Mouse (Mus musculus): ENCODE results near the gene Hc. TPM values are rescaled to one million over a fixed set of nuclear protein-coding genes. Genes with fewer than 3 reads are reported as not detected.

Gene Hc
- total and polyA plus RNA-seq, 3 experiments, result 0.74 to 1.2 (median 0.91) TPM

DNA sequence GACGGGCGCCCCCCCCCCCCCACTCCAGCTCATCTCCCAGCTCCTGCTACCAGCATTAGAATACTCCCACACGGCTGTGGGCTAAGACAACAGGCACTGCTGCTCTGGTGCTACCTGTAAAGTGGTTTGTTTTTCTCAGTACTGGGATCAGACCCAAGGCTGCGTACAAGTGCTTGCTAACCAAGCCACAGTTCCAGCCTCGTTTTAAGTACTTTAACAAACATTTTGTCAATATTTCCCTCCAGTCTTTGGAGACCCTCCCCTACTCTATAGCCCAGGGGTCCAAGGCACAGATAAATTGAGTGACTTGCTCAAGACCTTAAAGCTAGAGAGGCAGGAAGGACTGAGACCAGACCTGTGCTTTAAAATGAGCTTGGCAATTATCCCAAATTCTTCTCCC lies 100.8 kb downstream of the Hc start:
- H3K4me1 ChIP-seq (ENCODE audit: control insufficient read depth in 1 of 2, insufficient read depth in 2 of 2), result peaks cover 17 to 80% of the 10 kb centered on the region in 2 experiments
- in situ Hi-C loops (cut with MboI; ENCODE audit: low pct_ligation_motif_present, low pct_unique_long_range_greater_than_20kb, low sequenced_read_pairs) (loop anchor here (10.0 kb wide), 3 partner anchors 46 to 166 kb away; partner anchors contain the start of genes AI182371, Cntrl, Phf19 and Rabepk), dilution Hi-C loops (cut with MboI; ENCODE audit: extremely low pct_ligation_motif_present, extremely low pct_unique_long_range_greater_than_20kb, low sequenced_read_pairs) (no loop called here)
- no peaks in the 10 kb centered on the region for H3K27me3 ChIP-seq (replicated peaks)
- H3K27ac ChIP-seq (ENCODE audit: insufficient read depth, low read depth), result peak overlapping the region; percentile 97; the same call in 1 of the 2 replicates
- H3K4me3 ChIP-seq (replicated peaks in 1 of 3; ENCODE audit: low read depth in 2 of 3, low read length in 2 of 3, poor library complexity in 1 of 3), result peak overlapping the region; percentile 47 to 68 (median 49)
- TF ChIP-seq NELFE (IDR thresholded peaks at IDR 0.05; ENCODE audit: low read depth, low read length), result no peak
- no peak for TF ChIP-seq CHD2 (IDR thresholded peaks at IDR 0.05; ENCODE audit: low read length)
- TF ChIP-seq NRF1 (IDR thresholded peaks at IDR 0.05; ENCODE audit: low read depth, low read length), result no peak
- H3K9ac ChIP-seq (ENCODE audit: insufficient read depth, low read depth), result peak overlapping the region; percentile 70; the same call in 1 of the 2 replicates
- H3K79me2 ChIP-seq (replicated peaks; ENCODE audit: control insufficient read depth, extremely low read depth, insufficient read depth, poor library complexity, severe bottlenecking), result peaks cover 26% of the 10 kb centered on the region
- DNase-seq (ENCODE audit: extremely low read depth), result no peak
- peaks cover 4% of the 10 kb centered on the region for H3K9me3 ChIP-seq (replicated peaks; ENCODE audit: low read length)
- H3K36me3 ChIP-seq (replicated peaks in 1 of 2; ENCODE audit: control insufficient read depth in 1 of 2, insufficient read depth in 1 of 2, low read length in 1 of 2), result peaks cover 5 to 16% of the 10 kb centered on the region in 2 experiments
- peak overlapping the region; percentile 74 for H3K4me2 ChIP-seq (ENCODE audit: insufficient read depth, low read depth, poor library complexity, severe bottlenecking)

GRCm38 (mm10) chr2:34958582-34958981 lies 102.7 kb downstream of the Hc start:
- TF ChIP-seq MAX (IDR thresholded peaks at IDR 0.05; ENCODE audit: low read length) (no peak), BHLHE40 (IDR thresholded peaks at IDR 0.05; ENCODE audit: low read depth, low read length) (peak; percentile 41; the same call in 1 of the 2 replicates), ZKSCAN1 (IDR thresholded peaks at IDR 0.05; ENCODE audit: borderline replicate concordance, low read depth, low read length) (no peak), PAX5 (IDR thresholded peaks at IDR 0.05; ENCODE audit: low read length) (no peak), ETS1 (conservative IDR thresholded peaks at IDR 0.05; ENCODE audit: low read depth, low read length) (0 out of 2 replicates have a peak, but pooled peaks have one; percentile 9)
- Histone ChIP-seq H3K36me3 (replicated peaks in 1 of 2; ENCODE audit: control insufficient read depth in 1 of 2, insufficient read depth in 1 of 2, low read length in 1 of 2) (peaks cover 5 to 23% of the 10 kb centered on the region in 2 experiments), H3K27me3 (replicated peaks) (no peaks in the 10 kb centered on the region), H3K4me3 (replicated peaks in 1 of 3; ENCODE audit: low read depth in 2 of 3, low read length in 2 of 3, poor library complexity in 1 of 3) (peak overlapping the region; percentile 70 to 84 (median 77)), H3K9ac (ENCODE audit: insufficient read depth, low read depth) (peak overlapping the region; percentile 70), H3K4me1 (ENCODE audit: control insufficient read depth in 1 of 2, insufficient read depth in 2 of 2) (peaks cover 10 to 84% of the 10 kb centered on the region in 2 experiments), H3K79me2 (replicated peaks; ENCODE audit: control insufficient read depth, extremely low read depth, insufficient read depth, poor library complexity, severe bottlenecking) (peaks cover 30% of the 10 kb centered on the region), H3K27ac (ENCODE audit: insufficient read depth, low read depth) (peak overlapping the region; percentile 94), H3K9me3 (replicated peaks; ENCODE audit: low read length) (peaks cover 4% of the 10 kb centered on the region), H3K4me2 (ENCODE audit: insufficient read depth, low read depth, poor library complexity, severe bottlenecking) (peak overlapping the region; percentile 86)
- no peak for DNase-seq (ENCODE audit: extremely low read depth)
- dilution Hi-C loops (cut with MboI; ENCODE audit: extremely low pct_ligation_motif_present, extremely low pct_unique_long_range_greater_than_20kb, low sequenced_read_pairs) (no loop called here), in situ Hi-C loops (cut with MboI; ENCODE audit: low pct_ligation_motif_present, low pct_unique_long_range_greater_than_20kb, low sequenced_read_pairs) (no loop called here)

GRCm38 (mm10) chr2:34958036-34958435 lies 103.2 kb downstream of the Hc start:
- H3K27ac ChIP-seq (ENCODE audit: insufficient read depth, low read depth), result peak overlapping the region; percentile 94
- H3K4me3 ChIP-seq (replicated peaks in 1 of 3; ENCODE audit: low read depth in 2 of 3, low read length in 2 of 3, poor library complexity in 1 of 3), result peak overlapping the region; percentile 70 to 84 (median 77)
- peak overlapping the region; percentile 87 for H3K9ac ChIP-seq (ENCODE audit: insufficient read depth, low read depth)
- in situ Hi-C loops (cut with MboI; ENCODE audit: low pct_ligation_motif_present, low pct_unique_long_range_greater_than_20kb, low sequenced_read_pairs) (no loop called here), dilution Hi-C loops (cut with MboI; ENCODE audit: extremely low pct_ligation_motif_present, extremely low pct_unique_long_range_greater_than_20kb, low sequenced_read_pairs) (no loop called here)
- DNase-seq (ENCODE audit: extremely low read depth), result peak; percentile 83
- peak overlapping the region; percentile 86 for H3K4me2 ChIP-seq (ENCODE audit: insufficient read depth, low read depth, poor library complexity, severe bottlenecking)
- H3K79me2 ChIP-seq (replicated peaks; ENCODE audit: control insufficient read depth, extremely low read depth, insufficient read depth, poor library complexity, severe bottlenecking), result peaks cover 32% of the 10 kb centered on the region
- H3K27me3 ChIP-seq (replicated peaks), result no peaks in the 10 kb centered on the region
- peaks cover 16 to 86% of the 10 kb centered on the region in 2 experiments for H3K4me1 ChIP-seq (ENCODE audit: control insufficient read depth in 1 of 2, insufficient read depth in 2 of 2)
- peaks cover 4% of the 10 kb centered on the region for H3K9me3 ChIP-seq (replicated peaks; ENCODE audit: low read length)
- H3K36me3 ChIP-seq (replicated peaks in 1 of 2; ENCODE audit: control insufficient read depth in 1 of 2, insufficient read depth in 1 of 2, low read length in 1 of 2), result peaks cover 9 to 28% of the 10 kb centered on the region in 2 experiments
- TF ChIP-seq MAZ (IDR thresholded peaks at IDR 0.05; ENCODE audit: low read depth, low read length) (no peak), RCOR1 (conservative IDR thresholded peaks at IDR 0.05; ENCODE audit: low read depth, low read length) (no peak), NELFE (IDR thresholded peaks at IDR 0.05; ENCODE audit: low read depth, low read length) (peak; percentile 74), JUND (conservative IDR thresholded peaks at IDR 0.05; ENCODE audit: low read depth, low read length) (no peak; the same call in 1 of the 2 replicates), E2F4 (IDR thresholded peaks at IDR 0.05; ENCODE audit: insufficient replicate concordance, low read depth, low read length) (no peak), POLR2AphosphoS2 (IDR thresholded peaks at IDR 0.05; ENCODE audit: low read depth, low read length) (0 out of 2 replicates have a peak, but pooled peaks have one; percentile 45), SMC3 (IDR thresholded peaks at IDR 0.05; ENCODE audit: low read depth, low read length) (no peak), TBP (conservative IDR thresholded peaks at IDR 0.05; ENCODE audit: low read depth, low read length) (peak; percentile 96), ZC3H11A (IDR thresholded peaks at IDR 0.05; ENCODE audit: low read depth, low read length) (no peak), IRF4 (IDR thresholded peaks at IDR 0.05; ENCODE audit: low read depth, low read length) (peak; percentile 77), NRF1 (IDR thresholded peaks at IDR 0.05; ENCODE audit: low read depth, low read length) (no peak), UBTF (IDR thresholded peaks at IDR 0.05; ENCODE audit: low read depth, low read length) (no peak), EP300 (IDR thresholded peaks at IDR 0.05; ENCODE audit: low read length) (peak; percentile 68), BHLHE40 (IDR thresholded peaks at IDR 0.05; ENCODE audit: low read depth, low read length) (no peak; the same call in 1 of the 2 replicates), MYC (IDR thresholded peaks at IDR 0.05; ENCODE audit: low read depth, low read length) (0 out of 2 replicates have a peak, but pooled peaks have one; percentile 8), ZNF384 (IDR thresholded peaks at IDR 0.05; ENCODE audit: low read depth, low read length) (peak; percentile 62; the same call in 1 of the 2 replicates), MAX (IDR thresholded peaks at IDR 0.05; ENCODE audit: low read length) (no peak), USF2 (conservative IDR thresholded peaks at IDR 0.05; ENCODE audit: low read depth, low read length) (no peak), SIN3A (IDR thresholded peaks at IDR 0.05; ENCODE audit: low read length) (peak; percentile 77), MAFK (IDR thresholded peaks at IDR 0.05; ENCODE audit: insufficient replicate concordance, low read length) (no peak), USF1 (IDR thresholded peaks at IDR 0.05; ENCODE audit: low read depth, low read length) (no peak)
